Mouse (Mus musculus): Measurements from ENCODE around the gene Sufu. TPM values are rescaled to one million over a fixed set of nuclear protein-coding genes. Genes with fewer than 3 reads are reported as not detected.

The Sufu gene
- polyA plus RNA-seq, 1 experiment from 2014 or later, result 21.4 TPM

GRCm38 (mm10) chr19:46445641-46446040 lies 48.9 kb downstream of the Sufu start:
- Histone ChIP-seq H3K9me3 (no peaks in the 10 kb centered on the region), H3K9ac (no peak overlapping the region), H3K36me3 (0 out of 2 replicates have a peak, but pooled peaks cover 2% of the 10 kb centered on the region), H3K27me3 (replicated peaks) (no peaks in the 10 kb centered on the region), H3K4me1 (replicated peaks) (peaks cover 12% of the 10 kb centered on the region), H3K27ac (no peak overlapping the region), H3K4me2 (replicated peaks) (no peak overlapping the region), H3K4me3 (replicated peaks) (no peak overlapping the region)
- peak; percentile 55 for ATAC-seq
- WGBS, result 37% methylated on average over 6 of the region's 6 CpGs

DNA sequence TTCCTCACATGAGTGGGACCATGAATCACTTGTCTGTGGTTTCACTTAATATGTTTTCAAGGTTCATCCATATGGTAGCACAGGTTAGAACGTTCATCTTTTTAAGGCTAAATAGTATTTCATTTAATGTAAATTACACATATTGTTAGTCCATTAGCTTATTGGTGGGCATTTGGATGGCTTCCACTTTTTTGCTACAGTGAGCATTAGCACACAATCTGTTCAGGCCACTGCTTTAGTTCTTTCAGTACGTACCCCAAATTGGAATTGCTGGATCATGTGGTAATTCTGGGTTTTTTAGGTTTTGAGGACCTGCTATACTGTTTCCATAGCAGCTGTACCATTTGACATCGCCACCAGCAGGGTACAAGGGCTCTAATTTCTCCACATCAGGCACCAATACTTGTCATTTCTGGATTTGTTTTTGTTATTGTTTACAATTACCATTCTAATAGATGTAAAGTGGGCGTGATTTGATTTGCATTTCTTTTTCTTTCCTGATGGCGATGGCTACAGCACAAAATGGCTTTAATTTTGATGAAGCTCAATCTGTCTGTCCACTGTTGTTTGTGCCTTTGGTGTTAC lies 49.8 kb downstream of the Sufu start:
- H3K9me3 ChIP-seq, result no peaks in the 10 kb centered on the region
- no peak for ATAC-seq
- H3K27me3 ChIP-seq (replicated peaks), result no peaks in the 10 kb centered on the region
- 92% methylated on average over 5 of the region's 5 CpGs for WGBS
- H3K9ac ChIP-seq, result no peak overlapping the region
- H3K36me3 ChIP-seq, result 0 out of 2 replicates have a peak, but pooled peaks cover 2% of the 10 kb centered on the region
- H3K4me2 ChIP-seq (replicated peaks), result no peak overlapping the region
- H3K4me1 ChIP-seq (replicated peaks), result peaks cover 12% of the 10 kb centered on the region
- no peak overlapping the region for H3K4me3 ChIP-seq (replicated peaks)
- no peak overlapping the region for H3K27ac ChIP-seq

DNA sequence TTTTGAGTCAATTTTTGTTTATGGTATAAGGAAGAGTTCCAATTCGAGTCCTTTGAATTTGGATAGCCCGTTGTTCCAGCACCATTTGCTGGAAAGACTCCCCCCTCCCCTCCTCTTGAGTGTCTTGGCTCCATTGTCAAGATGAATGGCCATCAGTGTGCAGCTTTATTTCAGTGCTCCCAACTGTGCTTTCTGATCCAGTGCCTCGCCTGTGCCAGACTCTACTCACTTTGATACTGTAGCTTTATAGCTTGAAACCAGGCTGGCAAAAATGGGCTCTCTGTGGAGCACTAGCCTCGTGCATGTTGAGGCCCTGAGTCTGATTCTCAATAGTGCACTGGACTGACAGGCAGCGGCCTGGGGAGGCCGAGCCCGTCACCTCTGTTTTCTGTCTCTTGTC lies 50.4 kb downstream of the Sufu start:
- ATAC-seq, result no peak
- H3K27me3 ChIP-seq (replicated peaks), result no peaks in the 10 kb centered on the region
- 43% methylated on average over 7 of the region's 7 CpGs for WGBS
- H3K4me2 ChIP-seq (replicated peaks), result no peak overlapping the region
- no peak overlapping the region; the same call in 1 of the 2 replicates for H3K27ac ChIP-seq
- no peaks in the 10 kb centered on the region for H3K9me3 ChIP-seq
- peaks cover 14% of the 10 kb centered on the region for H3K4me1 ChIP-seq (replicated peaks)
- H3K36me3 ChIP-seq, result 0 out of 2 replicates have a peak, but pooled peaks cover 2% of the 10 kb centered on the region
- no peak overlapping the region for H3K9ac ChIP-seq
- no peak overlapping the region for H3K4me3 ChIP-seq (replicated peaks)

- no peak overlapping the region for H3K27ac ChIP-seq
- no peak overlapping the region for H3K9ac ChIP-seq
- no peaks in the 10 kb centered on the region for H3K9me3 ChIP-seq
- H3K4me2 ChIP-seq (replicated peaks), result no peak overlapping the region
- 0 out of 2 replicates have a peak, but pooled peaks cover 2% of the 10 kb centered on the region for H3K36me3 ChIP-seq
- no peak for ATAC-seq
- 40% methylated on average over 6 of the region's 6 CpGs for WGBS
- no peak overlapping the region for H3K4me3 ChIP-seq (replicated peaks)
- peaks cover 18% of the 10 kb centered on the region for H3K4me1 ChIP-seq (replicated peaks)
- no peaks in the 10 kb centered on the region for H3K27me3 ChIP-seq (replicated peaks)
Measured at GRCm38 (mm10) chr19:46447911-46448310, 51.2 kb downstream of the Sufu start.

DNA sequence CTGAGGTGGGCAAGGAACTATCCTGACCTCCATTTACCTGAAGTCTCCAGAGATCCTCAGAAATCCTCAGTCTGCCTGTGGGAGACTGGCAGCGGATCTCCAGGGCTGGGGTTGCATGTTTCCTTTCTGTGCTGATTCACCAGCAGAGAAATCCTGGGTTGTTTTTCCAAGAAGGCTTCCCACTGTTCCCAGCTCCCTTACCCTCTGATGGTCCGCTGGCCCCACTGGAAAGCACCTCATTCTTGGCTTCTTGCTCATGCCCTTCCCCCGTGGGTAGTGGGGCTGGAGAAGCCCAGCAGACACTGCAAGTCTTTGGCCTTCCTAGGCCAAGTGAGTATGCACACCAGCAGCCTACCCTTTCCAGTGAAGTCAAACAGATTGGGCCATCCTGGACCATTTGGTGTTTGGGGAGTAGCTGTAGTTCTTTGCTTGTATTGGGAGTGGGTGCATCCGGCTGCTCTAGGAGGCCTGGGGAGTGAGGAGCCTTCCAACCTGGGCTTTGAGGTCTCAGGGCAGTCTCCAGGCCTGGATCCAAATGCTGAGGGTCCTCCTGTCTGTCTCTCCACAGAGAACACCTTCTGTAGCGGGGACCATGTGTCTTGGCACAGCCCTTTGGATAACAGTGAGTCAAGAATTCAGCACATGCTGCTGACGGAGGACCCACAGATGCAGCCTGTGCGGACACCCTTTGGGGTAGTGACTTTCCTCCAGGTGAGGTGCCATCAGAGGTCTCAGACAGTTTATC lies 52.7 kb downstream of the Sufu start:
- ATAC-seq, result no peak
- no peak overlapping the region for H3K9ac ChIP-seq
- 0 out of 2 replicates have a peak, but pooled peaks cover 6% of the 10 kb centered on the region for H3K36me3 ChIP-seq
- no peak overlapping the region for H3K27ac ChIP-seq
- H3K4me1 ChIP-seq (replicated peaks), result peaks cover 30% of the 10 kb centered on the region
- no peak overlapping the region for H3K4me2 ChIP-seq (replicated peaks)
- H3K27me3 ChIP-seq (replicated peaks), result no peaks in the 10 kb centered on the region
- no peak overlapping the region for H3K4me3 ChIP-seq (replicated peaks)
- WGBS, result 90% methylated on average over 7 of the region's 7 CpGs
- no peaks in the 10 kb centered on the region for H3K9me3 ChIP-seq

DNA sequence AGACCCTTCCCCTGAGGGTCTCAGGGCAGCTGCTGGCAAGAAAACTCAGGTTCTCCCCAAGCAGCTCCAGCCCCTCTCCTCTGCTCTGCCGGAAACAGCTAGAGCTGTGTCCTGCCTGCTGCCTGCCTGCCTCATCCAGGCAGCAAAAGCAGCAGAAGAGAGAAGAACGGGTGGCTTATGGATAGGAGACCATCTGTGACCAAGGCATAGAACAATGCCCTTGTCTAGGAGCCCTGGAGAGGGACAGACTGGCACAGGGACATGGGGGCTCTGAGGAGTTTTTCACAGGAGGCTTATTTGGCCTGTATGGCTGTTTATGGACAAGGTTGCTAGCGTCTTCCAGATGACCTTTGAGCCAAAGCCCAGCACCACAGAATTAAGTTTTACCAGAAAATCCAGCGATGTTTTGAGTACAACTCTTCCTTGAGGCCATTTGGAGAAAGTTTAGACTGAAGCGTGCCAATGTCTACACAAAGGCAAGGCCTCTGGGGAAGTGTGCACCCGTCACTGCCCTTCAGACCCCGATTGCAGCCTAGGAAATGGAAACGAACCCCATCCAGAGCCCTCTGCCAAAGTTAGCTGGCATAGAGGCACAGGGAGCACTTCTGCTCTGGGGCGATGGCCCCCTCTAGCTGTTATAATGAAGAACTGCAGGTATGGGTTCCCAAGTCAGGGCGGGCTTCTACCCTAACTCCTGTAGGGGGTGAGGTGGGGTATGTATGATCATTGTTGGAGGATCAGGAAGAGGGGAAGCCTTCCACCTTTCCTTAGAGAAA lies 55.5 kb downstream of the Sufu start:
- Histone ChIP-seq H3K9me3 (no peaks in the 10 kb centered on the region), H3K9ac (no peak overlapping the region), H3K4me3 (replicated peaks) (no peak overlapping the region), H3K36me3 (0 out of 2 replicates have a peak, but pooled peaks cover 4% of the 10 kb centered on the region), H3K4me2 (replicated peaks) (no peak overlapping the region), H3K4me1 (replicated peaks) (peaks cover 49% of the 10 kb centered on the region), H3K27me3 (replicated peaks) (no peaks in the 10 kb centered on the region), H3K27ac (no peak overlapping the region)
- ATAC-seq, result no peak
- 41% methylated on average over 10 of the region's 10 CpGs for WGBS

- Histone ChIP-seq H3K27me3 (replicated peaks) (no peaks in the 10 kb centered on the region), H3K36me3 (0 out of 2 replicates have a peak, but pooled peaks cover 4% of the 10 kb centered on the region), H3K4me3 (replicated peaks) (no peak overlapping the region), H3K27ac (no peak overlapping the region), H3K4me2 (replicated peaks) (no peak overlapping the region), H3K9me3 (no peaks in the 10 kb centered on the region), H3K9ac (no peak overlapping the region), H3K4me1 (replicated peaks) (peaks cover 47% of the 10 kb centered on the region)
- 80% methylated on average over 9 of the region's 9 CpGs for WGBS
- no peak for ATAC-seq
Measured at GRCm38 (mm10) chr19:46452916-46453315, 56.2 kb downstream of the Sufu start.

DNA sequence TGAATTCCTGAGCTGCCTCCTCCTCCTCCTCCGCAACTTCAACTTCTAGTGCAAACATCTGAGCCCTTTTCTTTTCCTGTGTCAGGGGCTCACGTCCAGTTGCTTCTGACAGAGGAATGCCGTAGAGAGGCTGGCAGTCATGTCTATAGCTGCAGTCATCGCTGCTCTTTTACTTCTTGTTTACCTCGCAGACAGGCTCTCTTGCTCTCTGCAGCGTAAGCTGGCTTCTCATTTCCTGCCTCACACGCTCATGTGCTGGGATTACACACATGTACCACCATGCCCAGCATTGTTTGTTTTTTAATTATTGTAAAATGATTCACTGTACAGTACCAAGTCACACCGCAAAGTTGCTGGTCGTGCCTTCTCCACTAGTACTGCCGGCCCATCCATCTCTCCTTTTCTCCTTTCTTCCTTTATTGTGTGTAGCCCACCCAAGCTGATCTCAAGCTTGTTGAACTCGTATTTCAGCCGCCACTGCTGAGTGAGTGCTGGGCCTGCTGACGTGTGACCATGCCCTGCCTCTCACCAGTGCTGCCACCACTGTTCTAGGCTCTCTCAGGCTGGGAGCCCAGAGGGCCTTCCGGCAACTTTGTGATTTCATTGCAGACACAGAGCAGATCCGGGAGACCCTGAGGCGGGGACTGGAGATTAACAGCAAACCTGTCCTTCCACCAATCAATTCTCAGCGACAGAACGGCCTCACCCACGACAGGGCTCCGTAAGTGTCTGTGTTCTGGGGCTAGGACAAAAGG lies 57.6 kb downstream of the Sufu start:
- H3K4me1 ChIP-seq (replicated peaks), result peaks cover 50% of the 10 kb centered on the region
- H3K27me3 ChIP-seq (replicated peaks), result no peaks in the 10 kb centered on the region
- WGBS, result 25% methylated on average over 20 of the region's 20 CpGs
- H3K4me2 ChIP-seq (replicated peaks), result peak overlapping the region; percentile 15
- peaks cover 4% of the 10 kb centered on the region; the same call in 1 of the 2 replicates for H3K36me3 ChIP-seq
- H3K9me3 ChIP-seq, result no peaks in the 10 kb centered on the region
- H3K27ac ChIP-seq, result peak overlapping the region; percentile 91
- ATAC-seq, result peak; percentile 17; the same call in 1 of the 2 replicates
- peak overlapping the region; percentile 5 for H3K9ac ChIP-seq
- no peak overlapping the region for H3K4me3 ChIP-seq (replicated peaks)

- H3K4me1 ChIP-seq (replicated peaks), result peaks cover 52% of the 10 kb centered on the region
- peak; percentile 76 for ATAC-seq
- H3K36me3 ChIP-seq, result peaks cover 4% of the 10 kb centered on the region; the same call in 1 of the 2 replicates
- H3K4me2 ChIP-seq (replicated peaks), result peak overlapping the region; percentile 15
- H3K9me3 ChIP-seq, result no peaks in the 10 kb centered on the region
- H3K27ac ChIP-seq, result peak overlapping the region; percentile 91
- peak overlapping the region; percentile 5; the same call in 1 of the 2 replicates for H3K9ac ChIP-seq
- no peaks in the 10 kb centered on the region for H3K27me3 ChIP-seq (replicated peaks)
- no peak overlapping the region for H3K4me3 ChIP-seq (replicated peaks)
- WGBS, result 5% methylated on average over 1 of the region's 1 CpGs
Measured at GRCm38 (mm10) chr19:46455032-46455431, 58.3 kb downstream of the Sufu start.

DNA sequence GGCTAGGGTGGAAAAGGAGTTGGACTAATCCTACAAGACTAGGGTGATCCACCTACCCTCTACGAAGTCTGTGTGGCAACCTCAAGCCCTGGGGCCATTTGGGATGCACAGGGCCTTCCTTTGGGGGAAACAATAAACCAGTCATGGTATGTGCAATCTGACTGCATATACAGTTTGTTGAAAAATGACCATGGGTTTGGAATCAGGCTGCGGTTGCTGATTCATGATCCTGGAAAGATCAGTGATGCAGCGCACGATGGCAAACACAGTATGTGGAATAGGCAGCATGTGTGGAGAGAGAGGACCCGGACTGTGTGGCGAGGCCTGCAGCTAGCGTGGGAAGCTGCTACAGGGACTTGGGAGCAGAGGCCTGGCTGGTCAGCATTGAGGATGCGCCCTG lies 58.9 kb downstream of the Sufu start:
- 84% methylated on average over 8 of the region's 8 CpGs for WGBS
- Histone ChIP-seq H3K4me2 (replicated peaks) (peak overlapping the region; percentile 15), H3K9me3 (no peaks in the 10 kb centered on the region), H3K27me3 (replicated peaks) (no peaks in the 10 kb centered on the region), H3K36me3 (peaks cover 8% of the 10 kb centered on the region; the same call in 1 of the 2 replicates), H3K27ac (peak overlapping the region; percentile 91), H3K4me1 (replicated peaks) (peaks cover 52% of the 10 kb centered on the region), H3K4me3 (replicated peaks) (no peak overlapping the region), H3K9ac (peak overlapping the region; percentile 5; the same call in 1 of the 2 replicates)
- peak; percentile 8; the same call in 1 of the 2 replicates for ATAC-seq

DNA sequence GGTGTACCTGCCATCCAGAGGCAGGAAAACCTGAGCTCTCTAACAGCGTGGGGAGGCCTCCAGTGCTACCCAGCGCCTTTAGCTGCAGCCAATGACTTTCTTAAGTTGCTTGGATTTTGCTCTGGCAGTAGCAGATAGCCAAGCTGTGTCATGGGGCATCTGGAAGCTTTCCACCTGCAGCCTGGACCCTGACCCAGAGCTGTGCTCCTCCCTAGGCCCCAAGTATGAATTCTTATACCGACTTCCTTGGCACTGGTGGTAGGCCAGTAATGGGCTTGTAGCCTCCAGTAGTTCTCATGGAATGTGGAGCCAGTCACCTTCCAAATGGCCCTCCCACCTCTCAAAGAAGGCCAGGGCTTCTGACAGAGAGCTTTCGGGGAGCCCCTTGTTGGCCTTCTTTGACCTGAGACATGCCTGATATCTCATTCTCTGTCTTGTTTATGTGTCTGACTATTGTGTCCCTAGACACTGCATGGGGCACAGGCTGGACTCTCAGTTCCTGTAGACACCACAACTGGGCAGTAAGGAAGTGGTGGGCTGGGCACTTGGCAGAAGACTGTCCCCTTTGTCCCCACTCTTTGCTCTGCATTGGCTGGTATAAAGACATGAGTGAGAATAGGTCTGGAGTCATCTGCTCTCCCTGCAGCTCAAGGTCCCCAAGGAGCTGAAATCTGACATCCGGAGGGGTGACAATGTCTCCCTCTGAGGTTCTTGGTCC lies 59.5 kb downstream of the Sufu start:
- peak; percentile 63 for ATAC-seq
- Histone ChIP-seq H3K4me3 (replicated peaks) (no peak overlapping the region), H3K36me3 (peaks cover 12% of the 10 kb centered on the region; the same call in 1 of the 2 replicates), H3K4me1 (replicated peaks) (peaks cover 52% of the 10 kb centered on the region), H3K27me3 (replicated peaks) (no peaks in the 10 kb centered on the region), H3K4me2 (replicated peaks) (no peak overlapping the region), H3K9ac (no peak overlapping the region), H3K27ac (peak overlapping the region; percentile 91), H3K9me3 (no peaks in the 10 kb centered on the region)
- 77% methylated on average over 5 of the region's 5 CpGs for WGBS

All from intestine, embryonic 15.5 days (tissue).